Mouse (Mus musculus) kidney, postnatal 36 days (tissue): ENCODE measurements around the gene Fiz1.
A peak's percentile ranks its signal among the peaks of the same experiment; 100 is the strongest.
"Not testable (repeated sequence)": the region's sequence is repeated elsewhere in the genome, so short reads cannot be mapped to it uniquely, and the experiment has no call there.

ENCODE experiments used
- DNase-seq, 2 experiments: peaks; one replicate each; pipeline ENCODE4 v3.0.0; 2021 to 2022; ENCODE audit warnings: mixed read lengths in 2 of 2

Fiz1 gene

DNA sequence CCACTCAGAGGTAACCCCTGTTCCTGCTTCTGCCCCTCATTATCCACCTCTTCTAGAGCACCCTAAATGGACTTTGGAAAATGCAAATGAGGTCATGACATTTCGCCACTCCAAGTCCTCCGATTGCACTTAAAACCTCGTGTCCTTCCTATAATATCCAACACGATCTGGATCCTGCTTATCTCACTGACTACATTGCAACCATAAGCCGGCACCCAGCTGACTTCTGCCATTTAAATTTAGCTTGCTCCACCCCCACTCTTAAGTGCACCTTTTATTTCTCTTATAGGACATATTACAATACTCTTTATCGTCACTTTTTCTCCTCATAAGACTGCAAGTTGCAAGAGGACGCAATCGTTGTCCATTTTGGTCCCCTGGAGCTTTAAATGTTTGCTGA lies 23.0 kb upstream of the Fiz1 start:
- DNase-seq = no peak

- DNase-seq = no peak
Measured at GRCm38 (mm10) chr7:5037026-5037425, 22.5 kb upstream of the Fiz1 start.

DNA sequence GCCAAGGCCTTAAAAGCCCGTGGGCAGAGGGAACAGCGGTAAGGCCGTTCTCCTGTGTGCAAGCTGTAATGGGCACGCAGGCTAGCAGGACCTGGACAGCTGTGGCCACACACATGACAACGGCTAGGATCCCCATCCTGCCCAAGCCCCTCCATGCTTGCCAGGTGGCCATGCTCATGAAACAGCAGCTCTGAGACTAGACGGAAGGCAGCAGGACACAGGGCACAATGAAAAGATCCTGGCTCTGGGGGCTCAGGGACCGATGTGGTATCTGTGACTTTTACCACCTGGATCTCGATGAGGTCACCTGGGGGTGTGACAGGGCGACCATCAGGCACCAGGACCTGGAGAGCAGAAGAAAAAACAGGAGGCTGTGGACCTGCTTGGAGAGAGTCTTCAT lies 21.6 kb upstream of the Fiz1 start:
- no peak for DNase-seq

DNA sequence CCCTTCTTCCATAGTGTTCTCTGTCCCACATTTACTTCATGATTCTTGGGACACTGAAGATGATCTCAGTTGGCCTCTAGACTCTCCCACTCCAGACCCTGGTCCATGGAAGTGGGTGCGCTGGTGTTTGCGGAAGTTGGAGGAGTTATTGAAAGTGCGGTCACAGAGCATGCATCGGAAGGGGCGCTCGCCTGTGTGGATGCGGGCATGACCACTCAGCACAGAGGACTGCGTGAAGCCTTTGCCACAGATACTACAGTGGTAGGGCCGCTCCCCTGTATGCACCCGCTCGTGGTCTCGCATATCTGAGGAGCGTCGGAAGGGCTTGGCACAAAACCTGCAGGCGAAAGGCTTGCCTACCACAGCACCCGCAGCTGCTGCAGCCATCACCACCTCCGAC lies 21.1 kb upstream of the Fiz1 start:
- no peak for DNase-seq

GRCm38 (mm10) chr7:5033818-5034217 lies 19.3 kb upstream of the Fiz1 start, which contains the start of gene 4632433K11Rik:
Gene 4632433K11Rik, plus strand, starts transcription at chr7:5034118.
- DNase-seq = no peak

GRCm38 (mm10) chr7:5031496-5031895 lies 17.0 kb upstream of the Fiz1 start:
- DNase-seq = no peak

DNA sequence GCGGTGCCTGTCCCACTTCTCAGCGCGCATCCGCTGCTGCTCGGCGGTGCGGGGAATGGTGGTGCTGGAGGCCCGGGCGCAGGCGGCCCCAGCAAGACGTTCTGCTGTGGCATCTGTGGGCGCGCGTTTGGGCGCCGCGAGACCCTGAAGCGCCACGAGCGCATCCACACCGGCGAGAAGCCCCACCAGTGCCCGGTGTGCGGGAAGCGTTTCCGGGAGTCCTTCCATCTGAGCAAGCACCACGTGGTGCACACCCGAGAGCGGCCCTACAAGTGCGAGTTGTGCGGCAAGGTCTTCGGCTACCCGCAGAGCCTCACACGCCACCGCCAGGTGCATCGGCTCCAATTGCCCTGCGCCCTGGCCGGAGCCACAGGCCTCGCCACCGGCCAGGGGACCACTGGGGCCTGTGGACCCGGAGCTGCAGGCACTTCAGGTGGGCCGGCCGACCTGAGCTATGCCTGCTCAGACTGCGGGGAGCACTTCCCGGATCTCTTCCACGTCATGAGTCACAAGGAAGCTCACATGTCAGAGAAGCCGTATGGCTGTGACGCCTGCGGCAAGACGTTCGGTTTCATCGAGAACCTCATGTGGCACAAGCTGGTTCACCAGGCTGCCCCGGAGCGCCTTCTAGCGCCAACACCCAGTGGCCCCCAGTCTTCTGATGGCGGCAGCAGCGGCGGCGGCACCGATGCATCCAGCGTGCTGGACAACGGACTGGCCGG lies 16.2 kb upstream of the Fiz1 start:
- DNase-seq = no peak

DNA sequence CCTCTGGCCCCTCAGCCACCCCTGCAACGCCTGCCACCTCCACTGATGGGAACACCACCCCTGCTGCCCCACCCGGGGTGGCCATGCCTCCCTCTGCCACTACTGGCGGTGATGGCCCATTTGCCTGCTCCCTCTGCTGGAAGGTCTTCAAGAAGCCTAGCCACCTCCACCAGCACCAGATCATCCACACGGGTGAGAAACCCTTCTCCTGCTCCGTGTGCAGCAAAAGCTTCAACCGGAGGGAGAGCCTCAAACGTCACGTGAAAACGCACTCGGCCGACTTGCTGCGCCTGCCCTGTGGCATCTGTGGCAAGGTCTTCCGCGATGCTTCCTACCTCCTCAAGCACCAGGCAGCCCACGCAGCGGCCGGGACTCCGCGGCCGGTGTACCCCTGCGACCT lies 15.4 kb upstream of the Fiz1 start:
- DNase-seq = no peak

- DNase-seq = no peak
Measured at GRCm38 (mm10) chr7:5029543-5029942, 15.0 kb upstream of the Fiz1 start.

DNA sequence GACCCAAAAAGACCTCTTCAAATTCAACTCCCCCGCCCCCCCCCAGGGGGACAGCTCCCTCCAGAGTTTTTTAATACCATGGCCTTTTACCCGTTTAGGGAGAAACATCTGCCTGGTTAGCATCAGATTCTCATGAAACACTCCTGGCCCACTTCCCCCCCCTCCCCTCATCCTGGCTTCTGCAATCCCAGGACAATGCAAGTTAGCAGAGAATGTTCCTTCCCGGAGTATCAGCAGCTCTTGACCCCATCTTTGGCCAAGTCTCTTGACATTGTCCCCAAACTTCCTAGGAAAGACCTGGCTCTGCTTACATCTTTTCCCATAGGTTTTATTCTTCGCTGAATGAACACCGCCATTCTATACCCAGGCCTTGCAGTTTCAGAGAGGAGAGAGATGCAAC lies 6.7 kb upstream of the Fiz1 start:
- no peak for DNase-seq

DNA sequence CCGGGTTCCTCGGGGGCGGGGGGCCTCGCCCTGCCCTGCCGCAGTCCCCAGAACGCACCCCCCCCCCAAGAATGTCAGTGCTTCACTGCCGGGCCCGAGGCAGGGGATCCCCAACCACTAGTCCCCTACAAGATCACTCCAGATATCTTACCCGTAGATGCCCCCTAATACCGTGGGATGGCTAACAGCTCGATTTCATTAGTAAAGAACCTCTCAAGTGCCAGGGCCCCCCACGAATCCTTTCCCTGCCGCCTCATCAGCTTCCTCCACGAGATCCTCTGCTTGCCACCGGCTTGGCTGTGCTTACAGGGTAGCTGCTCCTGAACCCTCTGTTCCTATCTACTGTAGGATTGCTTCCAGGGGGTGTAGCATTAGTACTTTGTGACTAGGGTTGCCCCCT lies 6.2 kb upstream of the Fiz1 start:
- DNase-seq = no peak

GRCm38 (mm10) chr7:5020000-5020681 lies 5.6 kb upstream of the Fiz1 start, which contains the start of the genes Zfp865 and Ccdc106:
Gene Zfp865, plus strand, starts transcription at chr7:5020376.
Gene Ccdc106, plus strand, starts transcription at chr7:5020553.
- DNase-seq = peak; percentile 99 to 100

DNA sequence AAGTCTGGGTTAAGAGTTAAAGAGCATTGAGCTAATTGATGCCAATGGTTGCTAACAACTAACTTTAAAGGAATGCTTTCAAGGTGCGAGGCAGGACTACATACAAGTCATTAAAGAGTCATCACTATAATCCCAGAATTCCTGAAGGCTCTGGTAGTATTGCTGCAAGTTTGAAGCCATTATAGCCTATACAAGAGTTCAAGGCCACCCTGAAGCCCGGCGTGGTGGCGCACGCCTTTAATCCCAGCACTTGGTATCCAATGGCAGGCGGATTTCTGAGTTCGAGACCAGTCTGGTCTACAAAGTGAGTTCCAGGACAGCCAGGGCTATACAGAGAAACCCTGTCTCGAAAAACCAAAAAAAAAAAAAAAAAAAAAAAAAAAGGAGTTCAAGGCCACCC lies 5.1 kb upstream of the Fiz1 start:
- not testable (repeated sequence) for DNase-seq

DNA sequence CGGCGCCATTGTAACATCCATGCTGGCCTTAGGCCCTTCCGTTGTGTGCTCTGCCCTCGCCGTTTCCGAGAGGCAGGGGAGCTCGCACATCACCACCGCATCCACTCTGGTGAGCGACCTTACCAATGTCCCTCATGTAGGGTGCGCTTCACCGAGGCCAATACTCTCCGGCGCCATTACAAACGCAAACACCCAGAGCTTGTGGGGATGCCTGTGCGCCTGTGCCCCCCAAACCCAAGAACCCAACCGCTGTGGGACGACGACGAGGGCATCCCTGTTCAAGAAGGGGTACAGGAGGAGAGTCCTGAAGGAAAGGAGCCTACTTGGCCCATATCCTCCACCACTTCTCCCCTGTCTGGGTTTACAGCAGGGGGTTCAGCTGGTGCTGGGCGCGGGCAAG lies 3.4 kb upstream of the Fiz1 start:
- DNase-seq = no peak

DNA sequence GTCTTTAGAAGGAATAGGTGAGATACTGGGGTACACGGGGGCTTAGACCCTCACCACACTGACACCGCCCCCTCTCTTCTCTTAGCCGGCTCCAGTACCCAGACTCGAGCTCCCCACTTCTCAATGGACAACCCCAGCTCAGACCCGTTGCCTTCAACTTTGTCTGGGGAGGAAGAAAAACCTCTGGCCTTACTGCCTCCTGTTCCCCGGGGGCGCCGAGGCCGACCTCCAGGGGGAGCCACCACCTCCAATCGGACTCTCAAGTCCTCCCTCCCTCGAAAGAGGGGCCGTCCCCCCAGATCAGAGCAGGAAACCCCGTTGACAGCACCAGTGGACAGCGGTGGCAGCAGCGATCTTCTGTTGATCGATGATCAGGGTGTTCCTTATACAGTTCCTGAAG lies 2.9 kb upstream of the Fiz1 start:
- no peak for DNase-seq

DNA sequence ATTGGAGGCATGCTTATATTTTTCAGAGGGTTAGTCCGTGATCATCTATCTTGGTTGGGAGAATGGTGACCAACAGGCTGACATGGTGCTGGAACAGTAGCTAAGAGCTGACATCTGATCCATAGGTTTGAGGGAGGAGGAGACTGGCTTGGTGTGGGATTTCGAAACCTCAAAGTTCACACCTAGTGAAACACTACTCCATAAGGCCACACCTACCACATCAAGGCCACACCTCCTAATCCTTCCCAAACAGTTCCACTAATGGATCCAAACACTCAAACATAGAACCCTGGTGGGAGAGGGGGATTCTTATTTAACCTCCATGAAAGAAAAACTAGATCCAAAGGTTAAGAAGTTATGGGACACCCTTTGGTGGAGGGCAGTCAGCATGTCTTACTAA lies 2.4 kb upstream of the Fiz1 start:
- DNase-seq = no peak

GRCm38 (mm10) chr7:5016057-5016456 lies 1.6 kb upstream of the Fiz1 start:
- DNase-seq = peak in 1 of 2 experiments; percentile 33

DNA sequence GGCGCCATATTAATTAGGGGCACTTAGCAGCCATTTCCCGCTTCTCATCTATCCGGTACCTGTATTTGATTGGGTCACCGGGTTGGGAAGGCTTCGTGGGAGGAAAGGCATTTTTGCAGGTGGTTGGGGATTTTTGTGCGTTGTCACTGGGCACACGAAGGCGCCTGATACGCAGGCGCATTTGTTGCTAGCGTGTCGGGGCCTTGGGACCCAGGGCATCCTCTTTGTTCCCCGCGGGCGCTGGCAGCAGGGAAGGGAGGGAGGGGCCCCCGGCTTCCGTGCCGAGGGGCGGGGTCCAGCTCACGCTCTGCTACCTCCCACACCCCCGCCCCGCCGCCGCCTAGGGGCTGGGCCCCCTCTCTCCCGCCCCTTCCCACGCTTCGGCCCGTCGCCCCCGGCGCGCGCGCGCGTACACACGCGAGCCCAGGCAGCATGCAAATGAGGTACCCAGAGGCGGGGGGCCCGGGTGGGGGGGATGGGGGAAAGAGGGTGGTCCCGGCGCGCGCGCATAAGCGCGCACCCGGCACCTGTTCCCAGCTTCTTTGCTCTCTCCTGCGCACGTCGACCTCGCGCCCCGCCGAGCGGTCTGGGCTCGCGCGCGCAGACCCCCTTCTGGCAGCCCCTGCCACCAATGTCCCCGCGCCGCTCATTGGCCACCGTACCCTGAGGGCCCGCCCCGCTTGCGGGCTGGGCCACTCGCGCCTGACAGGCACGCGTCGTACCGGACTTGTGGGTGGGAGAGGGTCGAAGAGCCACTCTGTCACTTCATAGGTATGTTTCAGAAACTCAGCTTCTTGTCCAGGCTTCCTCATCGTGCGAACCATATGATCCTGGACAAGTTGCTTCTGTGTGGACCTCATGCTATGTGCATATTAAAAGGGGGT lies 863 bp upstream of the Fiz1 start, which contains the start of gene Gm44973:
TSS of gene Gm44973 (plus strand) at position 379 of the 884 bp plus-strand sequence.
- peak; percentile 96 to 98 for DNase-seq

DNA sequence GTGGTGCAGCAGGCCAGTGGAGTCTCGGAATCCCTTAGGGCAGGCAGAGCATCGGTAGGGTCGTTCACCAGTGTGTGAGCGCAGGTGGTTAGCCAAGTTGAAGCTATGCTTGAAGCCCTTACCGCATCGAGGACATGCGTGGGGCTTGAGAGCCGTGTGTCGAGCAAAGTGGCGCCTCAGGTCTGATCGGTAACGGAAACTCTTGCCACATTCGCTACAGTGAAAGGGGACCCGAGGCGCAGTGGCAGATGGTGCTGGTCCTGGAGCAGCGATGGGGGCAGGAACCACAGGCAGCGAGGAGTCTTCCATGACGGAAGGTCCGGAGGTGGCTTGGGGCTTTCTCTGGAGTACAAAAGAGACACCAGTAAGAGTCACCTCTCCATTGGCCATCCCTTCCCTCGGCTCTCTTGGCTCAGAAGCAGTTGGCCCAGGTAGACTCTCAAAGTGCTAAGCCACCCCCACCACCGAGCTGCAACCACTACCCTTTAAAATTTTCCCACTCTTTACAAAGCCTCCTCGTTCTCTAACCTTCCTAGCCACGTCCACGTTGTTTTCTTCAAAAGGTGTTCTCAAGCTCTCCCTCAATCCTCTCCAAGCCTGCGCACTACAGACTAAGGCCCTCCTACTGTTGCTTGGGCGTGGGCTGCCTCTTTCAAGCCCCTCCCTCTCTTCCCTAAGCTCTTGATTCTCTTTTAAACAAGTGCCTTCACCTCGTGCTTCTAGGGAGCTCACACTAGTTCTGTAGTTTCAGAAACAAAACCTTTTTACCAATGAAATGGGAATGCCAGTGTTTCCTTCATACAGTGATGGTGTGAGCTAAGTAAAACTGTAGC lies 1.6 kb downstream of the Fiz1 start:
- no peak for DNase-seq

GRCm38 (mm10) chr7:5008229-5008628 lies 6.3 kb downstream of the Fiz1 start:
- DNase-seq = no peak

DNA sequence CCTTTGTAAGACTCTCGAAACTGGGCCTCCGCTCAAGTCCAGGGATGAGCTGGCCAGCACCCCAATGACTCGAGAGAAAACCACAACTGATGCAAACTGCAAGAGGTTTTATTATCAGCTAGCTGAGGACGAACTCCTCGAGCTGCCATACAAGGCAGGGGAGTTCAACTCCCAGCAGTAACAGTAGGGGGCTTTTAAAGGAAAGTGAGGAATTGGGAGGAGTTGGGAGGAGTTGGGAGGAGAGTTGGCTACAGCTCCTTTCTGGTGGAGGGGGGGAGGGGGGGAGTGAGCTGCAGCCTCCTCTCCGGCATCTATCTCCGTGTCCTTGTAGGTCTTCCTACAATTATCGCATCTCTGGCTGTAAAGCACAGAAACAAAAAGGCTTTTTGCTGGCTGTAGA lies 11.6 kb downstream of the Fiz1 start:
- not testable (repeated sequence) for DNase-seq

GRCm38 (mm10) chr7:4999876-5000275 lies 14.6 kb downstream of the Fiz1 start:
- peak; percentile 29 to 60 for DNase-seq
